Mouse (Mus musculus) neural tube, embryonic 14.5 days (tissue): ENCODE data around the gene Gusb. TPM values are rescaled to one million over a fixed set of nuclear protein-coding genes. Genes with fewer than 3 reads are reported as not detected.

Experiments
- ATAC-seq: fragments of 200-750 bp; cut with Nextera tagmentation; 2 replicates; pipeline ENCODE4 v1.8.0; 2017; ENCODE audit warnings: low read depth, mild to moderate bottlenecking, moderate TSS enrichment, moderate library complexity
- H3K27ac ChIP-seq: fragments of 300-500 bp; sonication (generic); 2 replicates; pipeline ENCODE4 v1.5.1; 2014; ENCODE audit warnings: low read depth, mild to moderate bottlenecking, control low read depth, low read length, moderate library complexity, mixed read lengths
- H3K27me3 ChIP-seq: fragments of 300-500 bp; sonication (generic); 2 replicates; pipeline ENCODE4 v1.6.1; 2014; ENCODE audit warnings: low read length; ENCODE audit not compliant: control insufficient read depth, insufficient read depth
- H3K36me3 ChIP-seq: fragments of 300-500 bp; sonication (generic); 2 replicates; pipeline ENCODE4 v1.6.1; 2014; ENCODE audit warnings: low read length, mixed read lengths; ENCODE audit not compliant: control insufficient read depth, insufficient read depth
- H3K4me1 ChIP-seq: fragments of 300-500 bp; sonication (generic); 2 replicates; pipeline ENCODE4 v1.6.1; 2014; ENCODE audit warnings: low read length; ENCODE audit not compliant: control insufficient read depth, insufficient read depth
- H3K4me2 ChIP-seq: fragments of 300-500 bp; sonication (generic); 2 replicates; pipeline ENCODE4 v1.6.1; 2014; ENCODE audit warnings: mild to moderate bottlenecking, low read depth, low read length, control low read depth
- H3K4me3 ChIP-seq: fragments of 300-500 bp; sonication (generic); 2 replicates; pipeline ENCODE4 v1.5.1; 2014; ENCODE audit warnings: low read depth, low read length, control low read depth, mixed read lengths
- H3K9ac ChIP-seq: fragments of 300-500 bp; sonication (generic); replicated peaks from 2 replicates; pipeline ENCODE4 v1.6.1; 2014; ENCODE audit warnings: low read depth, mild to moderate bottlenecking, control low read depth, low read length, mixed read lengths
- H3K9me3 ChIP-seq: fragments of 300-500 bp; sonication (generic); 2 replicates; pipeline ENCODE4 v1.6.1; 2016; ENCODE audit warnings: low read length; ENCODE audit not compliant: control insufficient read depth
- WGBS: fragments of 180-500 bp; shearing (Covaris S2); extraction: QIAGEN DNeasy Blood & Tissue Kit; methylation state at CpG from one replicate; pipeline ENCODE4 v1.1.7; 2014; 5-methylcytosine and 5-hydroxymethylcytosine counted together
- polyA plus RNA-seq: library from polyadenylated mRNA; unstranded; fragments of >200 nt; fragmentation: Nextera tagmentation; extraction: Ambion mirVana; gene quantifications from 2 replicates; pipeline ENCODE4 v1.2.1, GENCODE M21; 2014

The Gusb gene
- polyA plus RNA-seq, 1 experiment from 2014 or later: 32.7 TPM

GRCm38 (mm10) chr5:130029142-130029897 is 26.5 kb upstream of the Gusb start, which contains the start of the genes Asl and Crcp:
Gene Asl, minus strand, starts transcription at chr5:130029247.
Gene Crcp, plus strand, starts transcription at chr5:130029290.
- H3K4me1 ChIP-seq: peaks cover 3% of the 10 kb centered on the region; the same call in 1 of the 2 replicates
- peak within 1 kb of the TSS; percentile 62 for H3K4me3 ChIP-seq
- no peaks in the 10 kb centered on the region for H3K9me3 ChIP-seq
- peak within 1 kb of the TSS; percentile 75 for H3K4me2 ChIP-seq
- peak; percentile 83 for ATAC-seq
- H3K27ac ChIP-seq: peak within 1 kb of the TSS; percentile 89
- H3K9ac ChIP-seq: peak within 1 kb of the TSS; percentile 69
- WGBS: 1% methylated on average over 50 of the region's 51 CpGs
- H3K36me3 ChIP-seq: no peaks in the 10 kb centered on the region
- H3K27me3 ChIP-seq: no peaks in the 10 kb centered on the region

- Histone ChIP-seq H3K9ac (no peak overlapping the region), H3K4me2 (no peak overlapping the region), H3K27me3 (no peaks in the 10 kb centered on the region), H3K4me1 (peaks cover 3% of the 10 kb centered on the region; the same call in 1 of the 2 replicates), H3K27ac (no peak overlapping the region), H3K9me3 (no peaks in the 10 kb centered on the region), H3K4me3 (no peak overlapping the region), H3K36me3 (no peaks in the 10 kb centered on the region)
- ATAC-seq: no peak
- 87% methylated on average over 7 of the region's 7 CpGs for WGBS
Observed at GRCm38 (mm10) chr5:130027696-130028095, 24.8 kb upstream of the Gusb start.

GRCm38 (mm10) chr5:130027134-130027533 is 24.3 kb upstream of the Gusb start:
- Histone ChIP-seq H3K4me2 (no peak overlapping the region), H3K4me3 (no peak overlapping the region), H3K9ac (no peak overlapping the region), H3K9me3 (no peaks in the 10 kb centered on the region), H3K27ac (no peak overlapping the region), H3K4me1 (peaks cover 3% of the 10 kb centered on the region; the same call in 1 of the 2 replicates), H3K27me3 (no peaks in the 10 kb centered on the region), H3K36me3 (no peaks in the 10 kb centered on the region)
- WGBS: 76% methylated on average over 5 of the region's 5 CpGs
- no peak for ATAC-seq

GRCm38 (mm10) chr5:130023767-130024539 is 21.1 kb upstream of the Gusb start:
- WGBS: under 1% methylated on average over 32 of the region's 32 CpGs
- no peaks in the 10 kb centered on the region for H3K27me3 ChIP-seq
- no peaks in the 10 kb centered on the region for H3K36me3 ChIP-seq
- H3K9me3 ChIP-seq: no peaks in the 10 kb centered on the region
- H3K4me1 ChIP-seq: no peaks in the 10 kb centered on the region
- peak overlapping the region; percentile 73 for H3K4me2 ChIP-seq
- peak overlapping the region; percentile 50 for H3K4me3 ChIP-seq
- H3K9ac ChIP-seq: peak overlapping the region; percentile 47
- H3K27ac ChIP-seq: peak overlapping the region; percentile 50
- peak; percentile 88 for ATAC-seq

GRCm38 (mm10) chr5:130023067-130023766 is 20.4 kb upstream of the Gusb start:
- H3K27ac ChIP-seq: no peak overlapping the region
- WGBS: 43% methylated on average over 12 of the region's 12 CpGs
- H3K4me1 ChIP-seq: no peaks in the 10 kb centered on the region
- H3K27me3 ChIP-seq: no peaks in the 10 kb centered on the region
- no peaks in the 10 kb centered on the region for H3K9me3 ChIP-seq
- 0 out of 2 replicates have a peak overlapping the region, but pooled peaks have one; percentile 34 for H3K9ac ChIP-seq
- no peaks in the 10 kb centered on the region for H3K36me3 ChIP-seq
- H3K4me3 ChIP-seq: peak overlapping the region; percentile 50
- H3K4me2 ChIP-seq: peak overlapping the region; percentile 73
- ATAC-seq: no peak

- Histone ChIP-seq H3K36me3 (no peaks in the 10 kb centered on the region), H3K4me3 (no peak overlapping the region), H3K9me3 (no peaks in the 10 kb centered on the region), H3K4me1 (no peaks in the 10 kb centered on the region), H3K27ac (no peak overlapping the region), H3K27me3 (no peaks in the 10 kb centered on the region), H3K4me2 (no peak overlapping the region), H3K9ac (no peak overlapping the region)
- no peak for ATAC-seq
- 77% methylated on average over 7 of the region's 7 CpGs for WGBS
Observed at GRCm38 (mm10) chr5:130022366-130022765, 19.5 kb upstream of the Gusb start.

- Histone ChIP-seq H3K27ac (no peak overlapping the region), H3K27me3 (no peaks in the 10 kb centered on the region), H3K9ac (0 out of 2 replicates have a peak overlapping the region, but pooled peaks have one; percentile 22), H3K4me2 (no peak overlapping the region), H3K4me3 (no peak overlapping the region), H3K36me3 (no peaks in the 10 kb centered on the region), H3K9me3 (no peaks in the 10 kb centered on the region), H3K4me1 (no peaks in the 10 kb centered on the region)
- WGBS: 65% methylated on average over 5 of the region's 5 CpGs
- ATAC-seq: no peak
Observed at GRCm38 (mm10) chr5:130021361-130021966, 18.6 kb upstream of the Gusb start.

- 91% methylated on average over 8 of the region's 8 CpGs for WGBS
- Histone ChIP-seq H3K4me1 (no peaks in the 10 kb centered on the region), H3K36me3 (no peaks in the 10 kb centered on the region), H3K9ac (no peak overlapping the region), H3K4me3 (no peak overlapping the region), H3K9me3 (no peaks in the 10 kb centered on the region), H3K27me3 (no peaks in the 10 kb centered on the region), H3K27ac (no peak overlapping the region), H3K4me2 (no peak overlapping the region)
- ATAC-seq: no peak
Observed at GRCm38 (mm10) chr5:130019461-130019860, 16.6 kb upstream of the Gusb start.
